Mouse (Mus musculus): ENCODE measurements at regions not wholly inside any gene's neighbourhood (a gene's known extent, or its start where the extent isn't known, plus 50 kb on each side); places are given as distances from the start of the nearest gene placed in this dataset.

GRCm38 (mm10) chr16:30736662-30737326 is 137.3 kb downstream of the Fam43a start:
- TF ChIP-seq CTCF (IDR thresholded peaks at IDR 0.05; ENCODE audit: low read depth), result no peak
- no peak for TF ChIP-seq EP300 (IDR thresholded peaks at IDR 0.05; ENCODE audit: low read depth)

All from liver, postnatal 0 days (tissue).